Mouse (Mus musculus): ENCODE results near the gene Chit1. TPM values are rescaled to one million over a fixed set of nuclear protein-coding genes. Genes with fewer than 3 reads are reported as not detected.

The Chit1 gene
- polyA plus RNA-seq, 1 experiment: 0.08 TPM

DNA sequence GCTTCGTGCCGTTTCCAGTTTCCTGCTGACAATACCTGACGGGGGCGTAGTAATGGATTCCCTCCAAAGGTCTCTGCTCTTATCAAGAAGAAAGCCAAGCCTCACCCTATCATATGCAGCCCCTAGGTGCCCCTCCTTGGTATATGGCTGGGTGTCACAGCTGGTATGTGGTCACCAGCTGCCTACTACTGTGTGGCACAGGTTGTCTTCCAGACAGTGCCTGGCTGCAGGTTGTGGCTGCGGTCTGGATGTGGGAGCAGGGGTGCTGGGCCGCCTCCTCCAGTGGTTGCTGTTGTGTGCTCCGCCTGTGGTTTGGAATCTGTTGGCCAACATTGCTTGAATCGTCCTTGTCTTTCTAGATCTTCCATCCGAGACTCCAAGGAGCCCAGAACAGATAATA is 39.7 kb downstream of the Chit1 start:
- no peak overlapping the region for H3K4me3 ChIP-seq
- no peaks in the 10 kb centered on the region for H3K36me3 ChIP-seq (ENCODE audit: control insufficient read depth, insufficient read depth)
- H3K79me2 ChIP-seq (ENCODE audit: control insufficient read depth, insufficient read depth): no peaks in the 10 kb centered on the region
- H3K27me3 ChIP-seq (ENCODE audit: control insufficient read depth, insufficient read depth, insufficient read length): peaks cover 26% of the 10 kb centered on the region
- H3ac ChIP-seq (ENCODE audit: control insufficient read depth, insufficient read length): no peak overlapping the region
- TF ChIP-seq POLR2AphosphoS2 (IDR thresholded peaks at IDR 0.05; ENCODE audit: insufficient read length, low read depth) (no peak), MYOD1 (IDR thresholded peaks at IDR 0.05; ENCODE audit: control insufficient read depth in 1 of 3, insufficient read length in 2 of 3, low read depth in 2 of 3) (peak in 1 of 3 experiments; percentile 35), CEBPB (IDR thresholded peaks at IDR 0.05; ENCODE audit: insufficient read depth, poor library complexity, severe bottlenecking) (no peak), POLR2A (IDR thresholded peaks at IDR 0.05; ENCODE audit: insufficient read length, low read depth) (no peak), E2F4 (IDR thresholded peaks at IDR 0.05; ENCODE audit: insufficient read depth) (no peak), MAX (IDR thresholded peaks at IDR 0.05; ENCODE audit: low read depth) (no peak), USF1 (IDR thresholded peaks at IDR 0.05; ENCODE audit: low read depth) (no peak), TCF3 (IDR thresholded peaks at IDR 0.05; ENCODE audit: insufficient read length, low read depth) (peak; percentile 12), MYOG (IDR thresholded peaks at IDR 0.05; ENCODE audit: control insufficient read depth in 1 of 3, insufficient read depth in 1 of 3, insufficient read length in 2 of 3, low read depth in 2 of 3) (peak in 1 of 3 experiments; percentile 75), REST (IDR thresholded peaks at IDR 0.05; ENCODE audit: insufficient read depth, insufficient read length) (no peak), SRF (IDR thresholded peaks at IDR 0.05; ENCODE audit: control insufficient read depth, insufficient read length, low read depth) (no peak), TCF12 (IDR thresholded peaks at IDR 0.05; ENCODE audit: insufficient read depth, poor library complexity, severe bottlenecking) (no peak)
- H3K4me2 ChIP-seq (ENCODE audit: low read depth): no peak overlapping the region

DNA sequence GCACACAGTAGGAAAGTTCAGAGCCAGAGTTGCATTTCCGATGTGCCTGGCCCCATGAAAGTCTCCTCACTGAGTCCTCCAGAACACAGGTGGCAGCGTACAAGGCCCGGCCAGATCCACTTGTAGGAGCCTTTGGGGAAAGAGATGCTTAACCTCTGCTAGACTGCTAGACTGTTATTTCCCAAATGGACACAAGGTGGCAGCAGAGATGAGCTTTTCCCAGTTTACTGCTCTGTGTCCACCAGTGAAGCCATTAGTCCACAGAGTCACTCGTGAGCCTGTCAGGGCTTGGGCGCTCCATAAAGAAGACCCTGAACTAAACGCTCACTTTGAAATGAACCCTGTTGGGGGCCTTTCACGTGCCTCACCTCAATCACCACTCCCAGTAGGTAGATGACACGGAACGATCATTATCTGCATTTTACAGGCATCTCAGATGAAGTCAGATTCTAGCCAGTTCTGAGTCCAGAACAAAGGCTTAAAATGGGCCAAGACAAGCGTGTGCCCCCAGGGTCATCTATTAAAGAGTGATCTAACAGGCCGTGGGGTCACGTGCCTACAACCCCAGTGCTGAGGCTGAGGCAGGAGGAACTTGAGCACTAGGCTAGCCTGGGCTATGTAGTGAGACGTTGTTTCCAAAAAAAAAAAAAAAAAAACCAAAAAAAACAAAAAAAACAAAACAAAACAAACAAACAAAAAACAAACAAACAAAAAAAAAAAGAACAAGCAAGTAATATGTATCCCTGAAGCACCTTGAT is 40.8 kb downstream of the Chit1 start:
- Histone ChIP-seq H3K4me3 (no peak overlapping the region), H3K4me2 (ENCODE audit: low read depth) (no peak overlapping the region), H3K36me3 (ENCODE audit: control insufficient read depth, insufficient read depth) (no peaks in the 10 kb centered on the region), H3ac (ENCODE audit: control insufficient read depth, insufficient read length) (no peak overlapping the region), H3K79me2 (ENCODE audit: control insufficient read depth, insufficient read depth) (no peaks in the 10 kb centered on the region), H3K27me3 (ENCODE audit: control insufficient read depth, insufficient read depth, insufficient read length) (peaks cover 15% of the 10 kb centered on the region)
- no peak for TF ChIP-seq SRF (IDR thresholded peaks at IDR 0.05; ENCODE audit: control insufficient read depth, insufficient read length, low read depth)
- TF ChIP-seq POLR2A (IDR thresholded peaks at IDR 0.05; ENCODE audit: insufficient read length, low read depth): no peak
- TF ChIP-seq CEBPB (IDR thresholded peaks at IDR 0.05; ENCODE audit: insufficient read depth, poor library complexity, severe bottlenecking): no peak
- no peak for TF ChIP-seq TCF12 (IDR thresholded peaks at IDR 0.05; ENCODE audit: insufficient read depth, poor library complexity, severe bottlenecking)
- no peak for TF ChIP-seq USF1 (IDR thresholded peaks at IDR 0.05; ENCODE audit: low read depth)
- no peak for TF ChIP-seq E2F4 (IDR thresholded peaks at IDR 0.05; ENCODE audit: insufficient read depth)
- no peak for TF ChIP-seq MYOD1 (IDR thresholded peaks at IDR 0.05; ENCODE audit: control insufficient read depth in 1 of 3, insufficient read length in 2 of 3, low read depth in 2 of 3)
- TF ChIP-seq REST (IDR thresholded peaks at IDR 0.05; ENCODE audit: insufficient read depth, insufficient read length): no peak
- TF ChIP-seq MAX (IDR thresholded peaks at IDR 0.05; ENCODE audit: low read depth): no peak
- no peak for TF ChIP-seq POLR2AphosphoS2 (IDR thresholded peaks at IDR 0.05; ENCODE audit: insufficient read length, low read depth)
- TF ChIP-seq MYOG (IDR thresholded peaks at IDR 0.05; ENCODE audit: control insufficient read depth in 1 of 3, insufficient read depth in 1 of 3, insufficient read length in 2 of 3, low read depth in 2 of 3): no peak

DNA sequence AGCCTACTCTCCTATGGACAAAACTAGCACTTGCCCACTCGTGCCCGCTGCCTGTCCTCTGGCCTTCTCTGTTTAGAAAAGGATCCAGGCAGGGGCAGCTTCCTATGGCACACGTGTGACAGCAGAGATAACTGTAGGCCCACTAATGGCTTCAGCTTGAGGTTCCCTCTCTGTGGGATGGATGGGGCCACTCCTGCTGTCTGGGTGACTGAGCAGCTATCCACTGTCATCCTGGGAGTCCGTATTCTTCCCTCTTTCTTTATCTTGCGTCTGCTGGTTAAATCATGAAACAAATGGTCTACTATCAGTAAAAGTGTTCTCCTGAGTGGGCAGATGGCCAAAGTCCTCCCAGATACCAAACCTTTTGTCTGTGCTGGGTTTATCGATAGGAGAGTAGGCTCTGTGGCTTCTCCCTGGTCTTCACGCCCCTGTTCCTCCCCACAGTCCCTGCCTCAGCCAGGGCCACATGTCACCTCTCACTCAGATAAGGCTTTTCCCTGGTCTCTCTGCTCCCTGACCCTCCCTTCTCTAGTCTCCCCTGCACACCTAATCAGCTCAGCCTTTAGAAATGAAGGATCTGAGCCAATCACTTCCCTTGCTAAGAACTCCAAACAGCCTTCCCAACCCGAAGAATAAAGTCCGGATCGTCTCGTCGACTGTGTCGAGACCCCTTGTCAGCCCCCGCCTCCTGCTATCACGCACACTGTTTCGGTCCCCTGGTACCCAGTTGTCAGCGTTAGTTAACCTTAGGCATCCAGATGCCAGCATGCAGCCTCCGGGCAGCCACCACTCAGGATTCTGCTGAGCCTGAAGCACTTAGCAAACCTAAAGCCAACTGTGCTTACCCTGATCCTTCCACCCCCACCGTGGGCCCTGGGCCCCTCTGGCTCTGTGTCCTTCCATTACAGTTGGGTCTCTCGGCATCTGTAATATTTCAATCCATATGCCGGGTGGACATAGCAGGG is 41.9 kb downstream of the Chit1 start:
- Histone ChIP-seq H3K4me2 (ENCODE audit: low read depth) (no peak overlapping the region), H3K27me3 (ENCODE audit: control insufficient read depth, insufficient read depth, insufficient read length) (peaks cover 13% of the 10 kb centered on the region)
- TF ChIP-seq POLR2AphosphoS2 (IDR thresholded peaks at IDR 0.05; ENCODE audit: insufficient read length, low read depth): no peak
- TF ChIP-seq TCF12 (IDR thresholded peaks at IDR 0.05; ENCODE audit: insufficient read depth, poor library complexity, severe bottlenecking): no peak
- TF ChIP-seq E2F4 (IDR thresholded peaks at IDR 0.05; ENCODE audit: insufficient read depth): no peak
- no peak for TF ChIP-seq MYOD1 (IDR thresholded peaks at IDR 0.05; ENCODE audit: control insufficient read depth in 1 of 3, insufficient read length in 2 of 3, low read depth in 2 of 3)
- TF ChIP-seq CEBPB (IDR thresholded peaks at IDR 0.05; ENCODE audit: insufficient read depth, poor library complexity, severe bottlenecking): no peak
- TF ChIP-seq POLR2A (IDR thresholded peaks at IDR 0.05; ENCODE audit: insufficient read length, low read depth): no peak
- no peak for TF ChIP-seq MYOG (IDR thresholded peaks at IDR 0.05; ENCODE audit: control insufficient read depth in 1 of 3, insufficient read depth in 1 of 3, insufficient read length in 2 of 3, low read depth in 2 of 3)
- no peak for TF ChIP-seq TCF3 (IDR thresholded peaks at IDR 0.05; ENCODE audit: insufficient read length, low read depth)
- no peak for TF ChIP-seq SRF (IDR thresholded peaks at IDR 0.05; ENCODE audit: control insufficient read depth, insufficient read length, low read depth)
- TF ChIP-seq REST (IDR thresholded peaks at IDR 0.05; ENCODE audit: insufficient read depth, insufficient read length): no peak
- no peak for TF ChIP-seq USF1 (IDR thresholded peaks at IDR 0.05; ENCODE audit: low read depth)
- TF ChIP-seq MAX (IDR thresholded peaks at IDR 0.05; ENCODE audit: low read depth): no peak

DNA sequence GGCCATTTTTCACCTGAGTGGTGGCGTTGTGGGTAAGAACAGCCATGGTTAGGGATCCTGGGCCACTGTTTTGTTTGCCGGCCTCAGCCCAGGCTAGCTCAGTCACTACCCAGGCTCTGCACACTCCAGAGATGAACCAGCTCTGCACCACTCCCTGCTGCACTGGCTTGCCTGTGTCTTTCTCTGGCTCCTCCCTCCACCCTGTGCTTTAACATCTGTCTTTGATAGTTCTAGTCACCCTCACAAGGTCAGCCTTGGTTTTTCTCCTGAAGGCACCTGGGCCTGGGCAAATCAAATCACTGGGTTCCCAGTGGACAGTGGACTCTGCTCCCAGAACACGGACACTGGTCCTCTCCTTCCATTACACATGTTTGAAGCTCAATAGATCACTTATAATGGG is 43.1 kb downstream of the Chit1 start:
- no peak overlapping the region for H3K4me3 ChIP-seq
- TF ChIP-seq POLR2A (IDR thresholded peaks at IDR 0.05; ENCODE audit: insufficient read length, low read depth) (no peak), TCF3 (IDR thresholded peaks at IDR 0.05; ENCODE audit: insufficient read length, low read depth) (no peak), MYOD1 (IDR thresholded peaks at IDR 0.05; ENCODE audit: control insufficient read depth in 1 of 3, insufficient read length in 2 of 3, low read depth in 2 of 3) (no peak), REST (IDR thresholded peaks at IDR 0.05; ENCODE audit: insufficient read depth, insufficient read length) (no peak), SRF (IDR thresholded peaks at IDR 0.05; ENCODE audit: control insufficient read depth, insufficient read length, low read depth) (no peak), CEBPB (IDR thresholded peaks at IDR 0.05; ENCODE audit: insufficient read depth, poor library complexity, severe bottlenecking) (no peak), USF1 (IDR thresholded peaks at IDR 0.05; ENCODE audit: low read depth) (no peak)
- H3K79me2 ChIP-seq (ENCODE audit: control insufficient read depth, insufficient read depth): no peaks in the 10 kb centered on the region
- H3K36me3 ChIP-seq (ENCODE audit: control insufficient read depth, insufficient read depth): no peaks in the 10 kb centered on the region
- H3K27me3 ChIP-seq (ENCODE audit: control insufficient read depth, insufficient read depth, insufficient read length): peaks cover 4% of the 10 kb centered on the region
- H3ac ChIP-seq (ENCODE audit: control insufficient read depth, insufficient read length): no peak overlapping the region
- no peak overlapping the region for H3K4me2 ChIP-seq (ENCODE audit: low read depth)

More for the DNA sequence above, 41.9 kb downstream of the Chit1 start:
- no peaks in the 10 kb centered on the region for H3K79me2 ChIP-seq (ENCODE audit: control insufficient read depth, insufficient read depth)
- H3K36me3 ChIP-seq (ENCODE audit: control insufficient read depth, insufficient read depth): no peaks in the 10 kb centered on the region
- no peak overlapping the region for H3K4me3 ChIP-seq
- no peak overlapping the region for H3ac ChIP-seq (ENCODE audit: control insufficient read depth, insufficient read length)

Data from myocyte (in vitro differentiated cells).